Mouse (Mus musculus) layer of hippocampus, adult 9-11 months (tissue): ENCODE measurements around the gene Cc2d2b.
A peak's percentile ranks its signal among the peaks of the same experiment; 100 is the strongest.

Source experiments
- DNase-seq: peaks from one replicate; pipeline ENCODE4 v3.0.0; 2022

The Cc2d2b gene

GRCm38 (mm10) chr19:40748559-40748958, at the start of gene Cc2d2b:
Gene Cc2d2b, plus strand, starts transcription at chr19:40748753.
- DNase-seq, result no peak

DNA sequence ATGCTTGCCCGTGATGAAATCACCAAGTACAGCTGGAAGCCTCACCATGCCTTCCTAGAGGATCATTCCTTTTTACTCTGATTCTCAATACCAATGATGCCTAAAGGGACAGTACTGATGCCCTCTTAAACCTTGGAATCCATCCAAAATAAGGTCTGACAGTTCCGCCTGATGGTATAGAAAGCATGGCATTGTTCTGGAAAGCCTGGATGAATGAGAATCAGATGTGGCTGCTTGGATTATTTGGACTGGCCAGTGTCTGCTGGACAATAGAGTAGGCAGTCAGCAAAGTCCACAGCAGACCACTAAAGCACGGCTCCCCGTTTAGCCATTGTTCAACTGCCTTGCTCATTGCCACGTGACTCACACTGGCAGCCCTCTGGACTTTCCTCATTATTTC, 48.7 kb upstream of the Cc2d2b start:
- no peak for DNase-seq

DNA sequence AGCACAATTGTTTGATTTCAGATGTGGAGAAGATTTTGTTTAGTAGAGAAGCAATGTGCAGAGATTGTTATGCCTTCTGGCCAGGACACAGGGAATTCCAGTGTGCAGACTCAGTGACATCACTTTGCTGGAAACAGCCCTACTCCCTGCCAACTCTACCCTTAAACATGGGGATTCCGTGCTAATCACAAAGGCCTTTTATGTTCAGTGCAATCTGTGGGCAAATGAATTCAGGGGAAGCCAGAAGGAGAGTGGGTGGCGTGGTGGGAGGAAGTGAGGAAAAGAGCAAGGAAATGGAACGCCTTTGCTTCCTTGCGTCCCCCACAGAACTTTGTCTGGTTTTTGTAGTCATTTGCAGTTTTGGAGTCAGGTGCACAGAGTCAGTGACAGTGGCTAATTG, 46.1 kb upstream of the Cc2d2b start:
- peak; percentile 79 for DNase-seq

- DNase-seq, result no peak
Measured at GRCm38 (mm10) chr19:40712889-40713628, 35.5 kb upstream of the Cc2d2b start.

DNA sequence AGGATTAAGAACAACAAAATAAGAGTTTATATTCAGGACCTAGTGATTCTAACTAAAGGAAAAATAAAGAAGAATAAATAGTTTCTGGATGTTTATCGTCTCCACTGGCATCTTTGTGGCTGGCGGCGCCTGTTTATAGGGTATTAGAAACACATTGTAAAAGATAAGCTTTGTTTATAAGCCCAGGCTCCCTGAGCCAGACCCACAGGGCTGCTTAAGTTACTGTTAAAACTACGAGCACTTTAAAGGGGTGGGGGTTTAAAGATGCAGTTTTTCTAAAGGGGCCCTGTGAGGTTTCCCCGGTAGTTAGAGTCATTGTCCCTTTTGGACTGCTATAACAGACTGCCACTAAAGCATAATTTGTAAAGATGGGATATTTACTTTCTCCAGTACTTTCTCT, 33.9 kb upstream of the Cc2d2b start:
- no peak for DNase-seq

DNA sequence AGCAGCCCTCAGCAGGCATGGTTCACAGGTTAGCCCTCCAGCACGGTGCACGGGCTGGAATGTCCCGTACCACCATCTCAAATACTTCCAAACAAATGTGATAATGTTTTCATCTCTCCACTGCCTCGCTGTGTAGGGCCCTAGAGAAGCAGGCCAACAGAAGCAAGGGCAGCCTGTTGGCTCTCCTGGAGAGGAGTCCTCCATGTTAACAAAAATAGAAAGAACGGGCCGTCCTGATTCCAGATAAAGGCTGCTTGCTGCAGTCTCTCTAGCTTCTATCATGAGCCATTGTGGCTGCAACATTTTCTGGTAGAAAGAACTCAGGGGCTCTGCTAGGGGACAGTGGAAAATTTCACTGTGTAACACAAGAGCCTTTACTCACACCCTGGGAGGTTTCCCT, 31.6 kb upstream of the Cc2d2b start:
- no peak for DNase-seq

- DNase-seq, result no peak
Measured at GRCm38 (mm10) chr19:40719439-40720105, 29.0 kb upstream of the Cc2d2b start.

- DNase-seq, result no peak
Measured at GRCm38 (mm10) chr19:40720381-40720780, 28.2 kb upstream of the Cc2d2b start.

- peak; percentile 48 for DNase-seq
Measured at GRCm38 (mm10) chr19:40722137-40723038, 26.2 kb upstream of the Cc2d2b start.

DNA sequence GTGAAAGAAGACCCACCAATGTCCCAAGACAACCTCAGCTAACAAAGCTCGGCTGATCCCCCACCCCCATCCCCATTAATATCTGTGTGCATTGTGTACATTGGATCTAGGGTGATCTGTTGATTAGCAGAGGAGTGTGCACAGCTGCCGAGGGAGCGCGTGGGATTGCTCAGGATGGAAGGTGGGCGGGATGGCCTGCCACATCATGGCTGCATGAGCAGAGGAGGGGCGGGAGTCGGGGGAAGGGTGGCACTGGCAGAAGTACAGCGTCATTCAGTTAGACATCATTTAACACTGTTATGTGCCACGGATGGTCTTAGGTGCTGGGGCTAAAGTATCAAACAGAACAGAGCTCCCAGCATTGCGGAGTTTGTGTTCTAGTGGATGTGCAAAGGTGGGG, 25.0 kb upstream of the Cc2d2b start:
- DNase-seq, result no peak

DNA sequence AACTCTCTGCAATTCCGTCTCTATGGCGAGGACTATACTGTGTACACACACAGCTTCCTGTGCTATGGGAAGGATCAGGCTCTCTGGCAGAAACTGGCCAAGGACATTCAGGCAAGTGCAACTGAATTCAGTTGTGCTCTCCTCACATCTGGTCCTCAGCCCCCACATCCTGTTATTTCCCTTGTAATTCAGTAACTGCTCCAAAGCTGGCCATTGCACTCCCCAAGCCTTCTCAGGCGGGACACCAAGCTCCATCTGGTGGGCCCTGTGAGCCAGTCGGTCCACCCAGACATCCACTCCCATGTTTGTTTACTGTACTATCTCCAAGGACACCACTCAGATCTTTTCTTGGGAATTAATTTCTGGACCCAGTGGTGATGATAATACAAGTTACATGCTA, 22.4 kb upstream of the Cc2d2b start:
- no peak for DNase-seq

GRCm38 (mm10) chr19:40726614-40727013, 21.9 kb upstream of the Cc2d2b start:
- no peak for DNase-seq

DNA sequence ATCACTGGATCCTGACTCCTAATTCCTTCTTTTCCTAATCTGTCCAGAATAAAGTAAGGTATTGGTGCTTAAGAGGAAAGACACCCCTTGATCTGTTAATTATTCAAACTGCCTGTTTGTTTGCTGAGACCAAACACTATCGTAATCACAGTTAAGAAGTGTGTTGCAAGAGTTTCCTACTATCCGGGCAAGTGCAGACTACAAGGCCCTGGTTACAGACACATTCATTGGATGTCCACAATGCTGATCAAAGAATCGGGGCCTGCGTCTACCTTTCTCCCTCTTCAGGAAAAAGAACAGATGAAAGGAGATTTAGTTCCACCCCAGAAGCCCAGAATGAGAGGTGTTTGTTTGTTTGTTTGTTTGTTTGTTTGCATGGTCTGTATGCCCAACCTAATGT, 20.3 kb upstream of the Cc2d2b start:
- DNase-seq, result no peak

- DNase-seq, result no peak
Measured at GRCm38 (mm10) chr19:40728732-40729420, 19.7 kb upstream of the Cc2d2b start.

GRCm38 (mm10) chr19:40733409-40733808, 15.1 kb upstream of the Cc2d2b start:
- DNase-seq, result no peak

DNA sequence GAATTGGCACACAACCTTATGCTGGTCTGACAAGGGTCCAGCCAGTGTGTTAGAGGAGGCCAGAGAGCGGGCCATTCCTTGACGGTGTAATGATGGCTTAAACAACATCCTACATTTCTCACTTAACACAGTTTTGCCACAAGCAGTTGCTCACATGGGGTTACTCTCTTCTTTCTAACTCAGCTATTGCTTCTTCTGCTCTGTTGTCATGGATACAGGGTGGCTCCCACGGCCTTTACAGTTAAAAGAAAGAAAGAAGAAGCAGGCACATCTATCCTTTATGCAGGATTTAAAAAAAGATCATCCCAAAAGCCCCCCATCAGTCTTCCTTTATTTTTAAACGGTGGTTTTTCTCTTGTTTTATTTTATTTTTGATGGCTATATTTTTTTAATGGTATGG, 14.7 kb upstream of the Cc2d2b start:
- DNase-seq, result no peak

DNA sequence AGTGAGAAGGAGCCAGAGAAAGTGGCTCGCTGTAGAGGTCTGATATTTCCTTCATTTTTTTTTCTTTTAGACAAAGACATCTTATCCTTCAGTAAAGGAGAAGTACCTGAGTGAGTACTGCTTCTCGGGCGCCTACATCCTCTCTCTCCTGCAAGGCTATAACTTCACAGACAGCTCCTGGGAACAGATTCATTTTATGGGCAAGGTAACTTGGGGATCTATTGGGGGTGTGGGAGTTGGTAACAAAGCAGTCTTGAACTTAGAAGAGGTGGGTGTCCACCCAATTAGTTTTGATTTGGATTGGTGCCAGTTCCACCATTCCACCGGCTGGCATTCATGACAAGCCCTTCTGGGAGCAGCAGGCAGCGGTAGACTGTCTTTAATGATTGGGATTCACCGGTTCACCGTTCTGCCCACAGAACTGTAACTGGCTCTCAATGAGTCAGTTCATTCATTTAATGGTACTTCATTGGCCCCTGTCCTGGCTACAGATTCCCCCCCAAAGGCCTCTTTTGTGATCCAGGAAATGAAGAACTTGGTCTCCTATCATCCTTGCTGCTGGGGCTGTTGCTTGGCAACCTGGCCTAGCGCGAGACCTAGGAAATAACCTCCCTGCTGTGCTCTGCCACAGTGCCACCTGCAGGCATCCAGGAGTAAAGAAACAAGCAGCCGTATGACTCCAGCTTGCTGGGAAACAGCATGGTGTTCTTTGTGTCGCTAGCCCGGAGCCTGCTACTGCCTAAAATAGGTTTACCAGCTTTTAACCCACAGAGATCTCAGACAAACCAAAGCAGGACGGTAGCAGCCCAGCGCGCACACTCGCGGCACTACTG, 11.7 kb upstream of the Cc2d2b start:
- DNase-seq, result peak; percentile 79

- no peak for DNase-seq
Measured at GRCm38 (mm10) chr19:40737613-40738012, 10.9 kb upstream of the Cc2d2b start.

- no peak for DNase-seq
Measured at GRCm38 (mm10) chr19:40738683-40739324, 9.7 kb upstream of the Cc2d2b start.

GRCm38 (mm10) chr19:40746603-40747002, 1.9 kb upstream of the Cc2d2b start:
- DNase-seq, result peak; percentile 65

DNA sequence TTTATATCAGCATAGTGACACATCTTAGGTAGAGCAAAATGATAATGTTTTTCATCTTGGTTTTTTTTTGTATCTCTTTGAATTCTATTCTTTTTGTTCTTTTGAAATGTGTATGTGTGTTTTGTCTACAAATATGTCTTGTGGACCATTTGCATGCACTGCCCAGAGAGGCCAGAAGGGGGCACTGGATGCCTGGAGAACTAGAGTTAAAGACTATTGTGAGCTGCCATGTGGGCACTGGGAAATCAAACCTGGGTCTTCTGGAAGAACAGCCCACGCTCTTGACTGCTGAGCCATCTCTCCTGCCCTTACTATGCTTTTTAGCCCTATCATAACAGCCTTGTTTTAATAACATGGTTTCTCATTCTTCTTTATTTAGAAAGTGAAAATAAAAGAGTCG, 5.8 kb downstream of the Cc2d2b start:
- no peak for DNase-seq

DNA sequence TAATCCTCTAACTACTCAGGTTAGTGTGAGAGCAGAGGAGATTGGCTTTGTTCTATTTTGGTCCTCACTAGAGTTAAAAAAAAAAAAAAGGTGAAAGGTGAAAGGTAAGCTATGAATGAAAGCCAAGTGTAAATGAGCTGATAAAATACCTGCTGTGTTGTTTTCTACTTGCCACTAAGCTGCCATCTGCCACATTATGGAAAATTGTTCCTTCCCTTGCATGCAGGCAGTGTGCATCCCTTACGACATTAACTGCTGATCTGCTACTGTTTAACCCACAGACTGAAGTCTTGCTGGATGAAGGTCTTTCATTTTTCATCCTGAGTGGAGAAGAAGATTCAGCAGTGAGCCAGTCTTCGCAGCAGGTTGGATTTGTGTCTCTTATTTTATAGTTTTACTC, 11.5 kb downstream of the Cc2d2b start:
- DNase-seq, result no peak
